Mouse (Mus musculus): ENCODE data around the gene Vmn1r78. TPM values are rescaled to one million over a fixed set of nuclear protein-coding genes. Genes with fewer than 3 reads are reported as not detected.

Vmn1r78 gene
- total RNA-seq (2023): not detected

GRCm38 (mm10) chr7:12149957-12150356 lies at the start of gene Vmn1r78:
Gene Vmn1r78, plus strand, starts transcription at chr7:12150257.

DNA sequence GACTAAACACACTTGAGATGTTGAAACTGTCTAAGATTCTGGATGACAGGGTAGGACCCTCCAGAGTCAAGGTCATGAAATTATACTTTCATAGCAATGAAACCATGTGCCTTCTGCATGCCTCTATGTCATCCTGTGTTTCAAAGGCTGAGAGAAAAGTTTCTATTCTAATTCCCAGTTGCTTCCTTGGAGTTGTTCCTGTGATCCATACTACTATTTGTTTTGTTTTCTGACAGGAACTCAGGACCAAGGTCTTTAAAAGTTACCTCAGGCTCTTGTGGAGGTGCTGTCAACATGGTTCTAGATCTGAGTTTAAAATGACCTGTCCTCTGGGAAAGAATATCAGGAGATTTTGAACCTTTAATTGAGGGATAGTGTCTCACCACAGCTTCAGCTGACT lies 20.9 kb downstream of the Vmn1r78 start, which contains the start of gene Vmn1r79:
Gene Vmn1r79, plus strand, starts transcription at position 301 of the 400 bp plus-strand sequence.

GRCm38 (mm10) chr7:12188986-12189385 lies 38.9 kb downstream of the Vmn1r78 start, which contains the start of gene Vmn1r80:
Gene Vmn1r80, plus strand, starts transcription at chr7:12189286.

Other genes starting within 250 kb of the Vmn1r78 start
- gene Vmn1r76, start 212.0 kb upstream of the Vmn1r78 start, total RNA-seq (2023): not detected
- gene Vmn1r77, start 113.5 kb upstream of the Vmn1r78 start, total RNA-seq (2023): not detected
- not detected for gene Vmn1r79, start 21.0 kb downstream of the Vmn1r78 start, total RNA-seq (2023)
- gene Vmn1r80, start 39.0 kb downstream of the Vmn1r78 start, total RNA-seq (2023): not detected
- gene Vmn1r81, start 118.0 kb downstream of the Vmn1r78 start, total RNA-seq (2023): not detected
- not detected for gene Vmn1r82, start 150.2 kb downstream of the Vmn1r78 start, total RNA-seq (2023)
- gene Vmn1r83, start 179.2 kb downstream of the Vmn1r78 start, total RNA-seq (2023): under 1 TPM in 1 of 2 experiments, not detected in 1; 0.21 TPM
- gene Vmn1r84, start 219.0 kb downstream of the Vmn1r78 start, total RNA-seq (2023): not detected